Mouse (Mus musculus) heart, postnatal 36 days (tissue): ENCODE results near the gene Kncn. TPM values are rescaled to one million over a fixed set of nuclear protein-coding genes. Genes with fewer than 3 reads are reported as not detected.

Source experiments
- DNase-seq, 2 experiments: peaks; one replicate each; pipeline ENCODE4 v3.0.0; 2021 to 2022
- intact Hi-C: fragments of 180-260 bp; cut with DNase I; formaldehyde crosslinking; loops from one replicate; pipeline ENCODE4 v1.15.1; 2025
- total RNA-seq, 2 experiments: library from RNA; stranded (reverse); gene quantifications; 2 replicates each; pipeline ENCODE4 v1.2.3; 2021

Kncn gene
- total RNA-seq, result not detected

DNA sequence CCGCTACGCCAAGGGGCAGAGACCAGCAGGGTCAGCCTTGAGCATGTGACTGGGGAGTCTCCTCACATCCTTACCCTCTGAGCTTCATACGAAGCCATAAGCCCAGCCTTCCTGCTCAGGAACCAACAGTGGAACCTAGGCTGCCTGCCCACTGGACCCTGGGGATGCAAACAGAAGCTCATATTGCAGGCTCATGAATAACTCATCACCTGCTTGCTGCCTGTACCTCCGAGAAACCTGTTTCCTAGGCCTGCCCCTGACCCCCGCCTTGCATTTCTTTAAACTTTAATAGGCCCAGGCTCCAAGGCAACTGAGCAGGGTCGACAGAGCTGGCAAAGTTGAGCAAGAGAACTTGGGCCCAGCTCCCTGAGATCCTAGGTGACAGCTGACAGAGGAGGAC is at the start of gene Kncn:
TSS of gene Kncn (plus strand) at position 379 of the 400 bp plus-strand sequence.
- intact Hi-C loops, result no loop called here
- DNase-seq, result no peak

DNA sequence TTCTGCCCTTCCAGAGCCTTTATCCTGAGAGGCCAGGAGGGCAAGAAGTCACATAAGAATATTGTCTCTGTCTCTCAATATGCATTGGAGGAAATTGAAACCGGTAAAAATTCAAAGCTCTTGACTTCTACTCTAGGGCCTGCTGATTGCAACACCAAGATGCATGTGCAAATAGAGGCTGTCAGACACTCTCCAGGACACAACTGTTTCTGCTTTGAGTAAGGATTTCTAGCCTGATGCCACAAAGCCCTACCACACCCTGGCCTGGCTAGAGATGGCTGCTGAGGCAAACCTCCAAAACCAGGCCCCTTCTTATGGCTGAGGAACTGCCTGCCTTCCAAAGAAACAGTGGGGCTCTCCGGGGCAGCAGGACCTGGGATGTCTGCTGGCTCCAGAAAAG is 48.6 kb upstream of the Kncn start:
- DNase-seq, result no peak
- intact Hi-C loops, result no loop called here

DNA sequence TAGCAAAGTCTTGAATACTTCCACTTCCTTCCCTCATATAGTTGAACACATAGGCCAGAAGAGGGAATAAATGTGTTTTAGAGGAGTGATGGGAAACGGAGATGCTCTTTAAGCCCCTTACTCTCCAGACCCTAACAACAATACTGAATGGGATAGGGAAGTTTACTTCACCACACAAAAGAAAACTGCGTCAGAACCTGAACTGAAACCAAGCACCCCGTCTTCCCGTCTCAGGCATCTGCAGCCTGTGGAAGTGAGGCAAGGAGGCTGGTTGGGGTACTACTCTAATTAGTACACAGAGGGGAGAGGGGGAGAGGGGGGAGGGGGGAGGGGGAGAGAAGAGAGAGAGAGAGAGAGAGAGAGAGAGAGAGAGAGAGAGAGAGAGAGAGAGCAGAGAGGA is 46.0 kb upstream of the Kncn start:
- intact Hi-C loops, result no loop called here
- no peak for DNase-seq

DNA sequence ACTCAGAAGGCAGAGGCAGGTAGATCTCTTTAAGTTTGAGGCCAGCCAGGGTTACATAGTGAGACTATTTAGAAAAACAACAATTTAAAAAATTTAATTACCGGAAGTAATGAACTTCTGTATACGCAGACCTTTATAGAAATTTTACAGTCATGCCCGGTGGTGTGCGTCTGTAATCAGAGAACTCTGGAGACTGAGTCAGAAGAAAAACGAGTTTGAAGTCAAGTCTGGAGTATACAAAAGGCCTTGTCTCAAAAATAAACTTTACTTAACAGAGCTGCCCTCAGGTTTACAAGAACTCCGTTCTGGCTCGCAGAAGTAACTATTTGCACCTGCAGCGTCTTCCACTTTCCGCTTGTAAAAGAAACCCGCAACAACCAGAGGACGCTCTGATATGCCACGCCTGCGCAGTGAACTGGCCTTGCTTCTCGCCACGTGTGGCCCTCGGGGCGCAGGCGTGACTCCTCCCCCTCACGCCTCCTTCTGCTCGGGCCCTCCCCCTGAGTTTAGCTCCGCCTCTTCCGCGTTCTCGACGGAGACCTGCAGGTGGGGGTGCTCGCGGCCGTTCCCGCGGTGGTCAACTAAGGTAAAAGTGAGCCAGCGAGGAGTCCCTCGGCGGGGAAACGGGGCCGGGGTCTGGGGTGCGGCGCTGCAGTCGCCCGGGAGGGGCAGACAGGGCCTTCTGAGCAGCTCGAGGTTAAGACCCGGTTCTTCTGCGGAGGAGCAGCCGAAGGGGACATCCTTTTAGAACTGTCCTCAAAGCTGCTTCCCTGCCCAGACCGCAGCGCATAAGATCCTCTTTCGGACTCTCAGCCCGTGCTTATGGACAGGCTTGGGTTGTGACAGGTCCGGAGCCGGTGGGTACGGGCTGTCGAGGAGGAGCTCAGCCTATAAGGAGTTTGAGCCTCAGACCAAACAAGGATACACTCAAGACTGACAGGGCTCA is 45.2 kb upstream of the Kncn start, which contains the start of gene Mknk1:
TSS of gene Mknk1 (plus strand) at position 503 of the 946 bp plus-strand sequence.
- peak; percentile 89 to 92 for DNase-seq
- intact Hi-C loops, result no loop called here

DNA sequence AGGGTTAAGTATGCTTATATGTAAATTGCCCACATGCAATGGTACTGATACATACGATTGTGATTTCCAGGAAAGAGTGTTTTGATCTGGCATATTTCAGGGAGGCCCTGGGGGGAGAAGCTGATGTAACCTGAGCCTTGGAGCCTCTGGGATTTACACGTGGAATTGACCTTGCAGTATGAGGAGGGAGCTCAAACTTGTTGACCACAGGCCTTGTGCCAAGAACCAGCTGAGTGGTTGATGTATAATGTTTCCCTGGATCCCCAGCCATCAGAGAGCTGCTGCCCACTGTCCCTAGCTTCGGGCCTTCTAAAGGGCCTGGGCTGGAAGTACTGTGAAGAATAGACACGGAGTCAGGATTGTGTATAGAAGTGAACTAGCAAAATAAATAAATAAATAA is 44.2 kb upstream of the Kncn start:
- intact Hi-C loops, result no loop called here
- DNase-seq, result no peak

DNA sequence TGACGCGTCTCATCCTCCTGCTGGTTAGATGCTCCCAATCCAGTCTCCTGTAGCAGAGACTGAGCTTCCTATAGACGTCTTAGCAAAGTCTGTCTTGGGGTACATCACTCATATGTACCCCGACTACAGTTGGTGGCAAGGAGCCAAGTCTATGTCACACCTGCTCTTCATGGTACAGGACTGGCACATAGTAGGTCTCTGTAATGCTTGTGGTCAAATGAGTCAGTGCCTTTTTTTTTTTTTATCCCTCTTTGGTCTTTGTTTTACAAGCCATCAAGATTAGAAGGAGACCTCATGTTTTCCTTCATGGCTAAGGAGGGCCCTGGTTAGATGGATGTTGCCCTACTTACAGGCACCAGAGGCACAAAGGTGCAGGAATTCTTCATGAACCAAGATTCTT is 43.4 kb upstream of the Kncn start:
- intact Hi-C loops, result no loop called here
- DNase-seq, result no peak

DNA sequence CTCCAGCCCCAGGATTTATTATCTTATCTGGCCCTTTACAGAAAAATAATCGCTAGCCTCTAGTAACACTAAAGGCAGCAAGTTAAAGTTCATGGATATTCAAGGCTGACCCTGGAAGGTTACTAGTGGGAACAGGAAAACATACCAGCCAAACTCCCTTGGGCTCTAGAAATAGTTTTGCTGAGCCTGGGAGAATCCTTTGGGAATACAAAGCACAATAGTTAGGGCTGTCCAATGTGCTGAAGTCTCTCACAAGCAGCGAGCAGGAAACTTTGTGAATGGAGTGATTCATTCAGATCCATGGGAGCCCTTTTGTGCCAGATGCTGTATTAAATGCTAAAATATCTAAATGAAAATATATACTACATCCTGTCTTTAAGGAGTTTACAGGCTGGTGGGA is 37.5 kb upstream of the Kncn start:
- intact Hi-C loops, result loop anchor here (5.0 kb wide), 1 partner anchor 109 kb away; the partner anchor contains the start of gene Efcab14
- DNase-seq, result no peak

DNA sequence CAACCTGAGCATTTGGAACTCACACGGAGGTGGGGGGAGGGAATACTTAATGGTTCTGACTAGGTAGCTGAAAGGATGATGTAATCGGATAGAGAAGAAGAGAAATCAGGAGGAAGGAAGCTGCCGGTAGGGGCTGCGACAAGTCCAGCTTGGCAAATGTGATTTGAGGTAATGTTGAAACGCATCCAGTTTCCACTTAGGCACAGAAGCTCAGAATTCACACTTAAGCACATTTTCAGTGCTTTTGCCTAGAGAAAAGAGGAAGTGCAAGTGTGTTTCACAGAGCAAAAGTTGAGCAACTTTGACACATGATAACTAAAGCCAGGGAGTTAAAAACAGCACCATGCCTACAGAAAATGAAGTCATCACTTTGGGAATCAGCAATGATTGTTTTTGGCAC is 36.8 kb upstream of the Kncn start:
- DNase-seq, result no peak
- intact Hi-C loops, result loop anchor here (5.0 kb wide), 1 partner anchor 110 kb away; the partner anchor contains the start of gene Efcab14

DNA sequence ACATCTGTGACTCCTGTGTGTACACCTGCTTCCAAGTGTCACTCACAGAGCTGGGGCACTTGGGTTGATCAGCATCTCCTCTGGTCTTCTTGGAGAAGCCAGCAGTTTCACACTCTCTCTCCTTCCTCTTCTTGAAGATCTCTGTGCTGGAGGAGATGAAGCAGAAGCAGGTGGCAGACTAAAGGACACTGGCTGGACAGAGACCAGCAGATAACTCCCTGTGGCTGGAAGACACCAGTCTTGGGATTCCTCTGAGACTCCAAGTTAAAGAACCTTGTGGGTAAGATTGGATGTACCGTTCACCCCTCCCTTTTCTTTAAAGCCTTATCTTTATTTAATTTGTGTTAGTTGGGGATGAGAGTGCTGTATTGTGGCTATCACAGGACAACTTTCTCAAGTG is 36.1 kb upstream of the Kncn start:
- intact Hi-C loops, result loop anchor here (5.0 kb wide), 1 partner anchor 111 kb away; the partner anchor contains the start of gene Efcab14
- no peak for DNase-seq

DNA sequence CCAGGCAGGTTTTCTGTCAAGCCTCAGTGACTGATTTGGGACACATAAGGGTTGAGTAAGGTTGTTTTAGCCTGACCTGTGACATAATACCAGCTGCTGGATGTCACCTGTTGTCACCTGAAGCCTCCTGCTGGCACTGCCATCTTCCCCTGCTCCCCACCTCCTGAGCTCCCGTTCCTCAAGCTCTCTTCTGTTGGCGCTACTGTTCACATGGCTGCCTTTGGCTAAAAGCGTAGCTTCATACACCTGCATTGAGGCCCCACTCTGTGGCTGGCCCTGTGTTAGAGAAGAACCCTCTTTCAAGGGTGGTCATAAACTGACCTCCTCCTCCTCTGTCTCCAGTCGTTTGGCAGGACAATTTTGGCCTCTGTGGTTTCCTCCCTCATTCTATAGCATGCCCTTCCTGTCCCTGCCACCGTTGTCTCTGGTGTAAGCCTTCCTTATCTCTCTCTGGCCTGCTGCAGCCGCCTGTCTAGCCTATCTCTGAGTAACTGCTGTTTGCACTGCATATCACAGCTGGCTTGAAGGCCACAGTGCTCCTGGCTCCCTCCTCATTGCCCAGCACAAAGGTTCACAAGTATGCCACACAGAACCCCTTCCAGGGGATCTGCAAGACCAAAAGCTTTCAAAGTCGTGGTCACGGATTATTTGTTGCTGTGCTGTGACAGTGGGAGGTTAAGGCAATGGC is 35.1 kb upstream of the Kncn start:
- DNase-seq, result no peak
- intact Hi-C loops, result loop anchor here (5.0 kb wide), 1 partner anchor 112 kb away; the partner anchor contains the start of gene Efcab14

DNA sequence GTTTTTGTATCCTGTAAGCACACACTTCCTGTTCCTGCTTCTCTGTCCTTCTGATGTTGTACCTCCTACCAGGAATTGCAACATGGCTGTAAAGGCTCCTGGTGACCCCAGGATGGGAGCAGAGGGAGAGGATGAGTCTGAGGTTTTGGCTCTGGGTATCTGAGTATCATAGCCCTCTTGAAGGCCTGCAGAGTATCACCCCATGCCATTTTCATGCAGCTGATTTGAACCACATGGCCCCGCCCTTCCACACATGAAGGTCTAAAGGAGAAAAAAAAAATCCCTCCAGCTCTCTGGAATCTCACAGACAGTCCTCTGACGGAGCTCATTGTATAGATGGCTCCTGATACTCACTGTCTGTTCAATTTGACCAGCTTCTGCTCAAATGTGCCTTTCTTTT is 34.1 kb upstream of the Kncn start:
- intact Hi-C loops, result no loop called here
- no peak for DNase-seq

DNA sequence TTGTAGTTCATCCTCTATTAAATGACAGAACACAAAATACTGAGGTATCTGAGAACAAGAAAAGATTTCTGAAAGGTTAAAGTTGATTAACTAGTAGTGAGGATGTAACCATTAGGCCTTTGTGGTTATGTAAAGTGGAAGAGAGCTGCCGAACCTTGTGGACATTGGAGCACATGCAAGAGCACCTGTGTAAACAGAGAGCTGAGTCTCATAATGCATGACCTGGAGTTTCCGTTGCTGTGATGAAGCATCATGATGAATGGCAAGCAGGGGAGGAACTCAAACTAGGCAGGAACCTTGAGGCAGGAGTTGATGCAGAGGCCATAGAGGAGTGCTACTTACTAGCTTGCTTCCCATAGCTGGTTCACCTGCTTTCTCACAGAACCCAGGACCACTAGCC is 33.6 kb upstream of the Kncn start:
- no peak for DNase-seq
- intact Hi-C loops, result no loop called here

DNA sequence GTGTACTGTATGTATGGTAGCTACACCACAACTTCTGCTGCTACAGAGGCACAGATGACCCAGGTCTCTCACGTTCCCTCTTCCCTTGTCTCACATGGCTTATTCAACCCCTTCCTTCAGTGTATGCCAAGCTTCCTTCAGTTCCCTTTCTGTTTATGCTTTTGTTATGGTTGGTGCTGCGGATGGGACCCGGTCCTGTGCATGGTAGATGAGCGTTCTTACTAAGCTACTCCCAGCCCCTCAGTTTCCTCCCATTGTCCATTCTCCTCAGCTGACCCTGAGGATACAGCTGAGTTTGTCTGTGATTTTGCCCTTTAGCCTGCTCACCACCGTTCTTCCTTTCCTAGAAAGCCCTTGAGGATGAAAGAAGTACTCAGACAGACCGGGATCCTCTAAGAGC is 32.6 kb upstream of the Kncn start:
- intact Hi-C loops, result no loop called here
- no peak for DNase-seq

DNA sequence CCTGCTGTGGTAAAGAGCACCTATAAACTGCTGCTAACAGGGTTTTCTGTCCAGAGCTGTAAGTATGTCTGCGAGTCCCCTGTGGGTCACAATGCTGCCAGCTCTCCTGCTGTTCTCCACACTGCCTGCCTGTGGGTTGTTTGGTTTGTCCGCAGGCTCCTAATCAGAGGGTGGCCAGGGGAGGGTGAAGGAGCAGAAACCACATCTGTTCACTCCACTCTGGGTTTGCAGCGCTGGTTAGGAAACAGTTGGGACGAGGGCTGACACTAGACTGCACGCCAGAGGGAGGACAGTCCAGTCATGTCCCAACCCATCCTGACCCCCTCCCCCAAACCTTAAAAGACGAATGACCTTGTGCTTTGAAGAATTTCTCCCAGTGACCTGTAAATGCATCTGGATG is 29.1 kb upstream of the Kncn start:
- intact Hi-C loops, result no loop called here
- DNase-seq, result no peak

DNA sequence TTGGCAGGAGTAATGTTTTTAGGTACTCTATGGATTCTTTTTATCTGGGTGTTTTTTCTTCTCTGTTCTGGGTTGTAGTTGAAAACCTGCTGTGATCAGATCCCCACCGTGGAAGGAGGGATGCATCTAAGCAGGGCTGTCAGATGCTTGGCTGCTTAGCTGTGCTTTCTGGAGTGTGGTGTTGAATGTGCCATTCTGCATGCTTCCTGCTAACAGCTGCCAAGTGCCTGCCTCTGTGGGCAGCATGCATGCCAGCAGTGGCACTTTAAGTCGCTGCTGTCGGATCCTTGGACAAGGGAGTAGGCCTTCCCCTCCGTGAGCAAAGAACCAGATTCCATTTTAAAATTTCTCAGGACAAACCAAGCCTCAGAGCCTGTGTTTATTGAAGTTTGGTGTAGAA is 28.6 kb upstream of the Kncn start:
- no peak for DNase-seq
- intact Hi-C loops, result no loop called here

DNA sequence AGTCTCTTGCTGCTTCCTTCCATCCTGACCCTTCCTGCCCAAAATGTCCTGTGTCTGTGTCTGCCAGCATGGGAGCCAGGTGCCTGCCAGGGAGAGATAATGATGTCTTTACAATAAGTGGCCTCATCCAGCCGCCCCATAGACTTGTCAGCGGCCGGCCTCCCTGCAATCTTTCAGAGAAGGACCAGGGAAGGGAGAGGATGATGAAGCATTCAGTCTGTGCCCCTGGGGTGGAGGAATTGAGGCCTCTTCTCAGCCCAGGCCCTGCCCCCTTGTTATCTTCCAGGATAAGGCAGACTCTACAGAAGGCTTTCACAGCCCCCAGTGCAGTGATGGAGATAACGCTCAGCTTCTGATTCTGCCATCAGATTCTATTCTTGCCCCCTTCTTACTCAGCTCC is 27.9 kb upstream of the Kncn start:
- intact Hi-C loops, result no loop called here
- no peak for DNase-seq

DNA sequence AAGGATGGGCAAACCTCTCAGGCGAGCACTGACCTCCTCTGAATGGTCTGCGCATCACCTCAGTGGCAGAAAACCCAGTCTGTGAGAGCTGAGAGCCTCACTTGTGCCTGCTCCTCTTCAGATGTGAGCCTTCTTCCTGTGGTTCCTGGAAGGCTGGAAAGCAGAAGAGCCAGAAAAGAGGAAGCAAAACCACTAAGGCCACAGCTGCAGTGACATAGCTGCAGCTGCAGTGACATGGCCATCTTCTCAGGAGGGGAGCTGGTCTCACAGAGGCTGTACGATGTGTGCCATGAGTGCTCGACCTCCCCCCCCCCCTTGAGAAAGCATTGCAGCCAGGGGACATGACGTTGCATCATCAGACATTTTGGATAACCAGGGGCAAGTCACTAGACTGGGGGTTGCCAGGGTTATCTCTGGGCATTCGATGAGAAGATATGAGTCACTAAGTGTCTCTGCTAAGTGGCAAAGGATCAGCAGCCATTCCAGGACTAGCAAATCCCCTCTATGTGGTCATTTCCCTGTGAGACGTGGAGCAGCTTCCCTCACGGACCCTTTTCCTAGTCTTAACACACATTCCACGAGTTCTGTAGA is 26.8 kb upstream of the Kncn start:
- no peak for DNase-seq
- intact Hi-C loops, result no loop called here

DNA sequence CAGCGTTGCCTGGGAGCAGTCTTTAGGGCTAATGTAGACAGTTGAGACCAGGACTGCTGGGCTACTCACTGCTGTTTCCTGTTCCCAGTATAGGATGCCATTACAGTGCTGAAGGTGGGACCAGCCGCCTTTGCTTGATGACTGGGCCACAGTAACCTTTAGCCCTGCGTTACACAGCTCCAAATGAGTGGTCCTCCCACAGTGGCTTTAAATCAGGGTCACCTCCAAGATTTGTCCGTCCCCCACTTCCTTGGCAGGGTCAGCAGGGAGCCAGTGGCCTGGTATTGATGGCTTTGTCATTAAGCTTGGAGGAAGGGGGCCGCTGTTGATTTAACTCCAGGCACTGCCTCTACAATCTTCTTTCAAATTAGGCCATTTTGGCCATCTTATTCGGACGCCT is 20.8 kb upstream of the Kncn start:
- intact Hi-C loops, result no loop called here
- DNase-seq, result no peak

DNA sequence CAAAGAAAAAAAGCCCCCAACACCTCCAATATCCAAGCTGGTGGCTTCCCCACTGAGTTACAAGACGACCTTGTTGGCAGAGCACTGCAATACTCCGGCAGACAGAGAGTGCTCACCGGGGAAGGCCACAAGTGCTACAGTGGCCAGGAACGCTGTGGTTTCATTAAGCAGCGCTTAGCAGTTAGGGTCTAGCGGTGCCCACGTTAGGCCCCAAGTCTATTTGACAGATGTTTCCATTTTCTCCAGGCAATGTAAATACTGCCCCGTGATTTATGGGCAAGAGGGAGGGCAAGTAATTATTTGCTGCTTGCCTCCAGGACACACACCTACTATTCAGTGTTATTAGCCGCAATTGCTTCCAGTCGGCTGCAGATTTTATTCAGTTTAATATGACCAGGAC is 20.3 kb upstream of the Kncn start:
- no peak for DNase-seq
- intact Hi-C loops, result no loop called here

DNA sequence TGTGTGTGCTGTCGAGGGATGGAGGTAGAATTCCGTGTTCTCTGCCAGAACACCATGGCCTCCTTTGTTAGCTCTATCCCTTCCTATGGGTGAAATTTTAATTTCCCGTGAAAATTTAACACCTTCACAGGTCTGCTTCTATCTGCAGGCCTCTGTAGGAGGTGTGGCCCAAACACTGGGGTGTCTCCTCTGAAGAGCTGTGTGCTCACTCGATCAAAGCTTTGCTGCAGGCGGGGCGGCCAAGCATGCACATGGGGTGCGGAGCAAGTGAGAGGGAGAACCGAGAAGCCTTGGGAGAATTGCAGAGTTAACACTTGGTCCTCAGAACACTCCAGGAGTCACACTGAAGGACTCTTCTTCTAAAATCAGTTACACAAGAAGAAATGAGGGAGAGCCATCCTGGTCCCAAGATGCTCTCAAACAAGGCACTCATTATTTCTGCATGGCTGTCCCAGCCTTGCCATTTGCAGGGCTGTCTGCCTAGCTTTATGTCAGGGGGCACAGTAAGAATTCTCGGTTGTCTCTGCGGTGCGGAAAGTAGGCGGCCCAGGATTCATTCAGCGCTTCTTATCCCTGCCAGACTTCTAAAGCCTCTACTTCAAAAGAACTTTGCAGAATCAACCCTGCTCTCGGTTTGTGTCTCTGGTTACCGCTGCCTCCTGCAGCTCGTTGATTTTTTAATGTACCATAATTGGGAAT is 14.5 kb upstream of the Kncn start:
- no peak for DNase-seq
- intact Hi-C loops, result no loop called here

DNA sequence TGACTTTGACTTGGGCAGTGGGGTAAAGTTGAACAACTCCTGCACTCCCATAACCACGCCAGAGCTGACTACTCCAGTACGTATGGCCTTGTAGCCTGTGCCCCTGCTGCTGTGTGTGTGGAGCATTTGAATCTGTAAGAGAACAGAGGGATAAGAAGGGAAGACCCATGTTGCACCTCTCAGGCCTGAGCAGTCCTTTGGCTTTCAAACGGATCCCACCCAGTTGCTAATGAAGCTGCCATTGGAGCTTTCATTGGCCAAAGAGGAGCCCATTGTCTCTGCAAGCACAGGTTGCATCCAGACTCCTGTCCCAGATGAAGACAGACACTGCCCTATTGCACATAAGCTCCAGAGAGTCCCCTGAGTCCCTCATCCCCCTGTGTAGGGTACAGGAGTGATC is 11.0 kb upstream of the Kncn start:
- DNase-seq, result no peak
- intact Hi-C loops, result no loop called here
